Mouse (Mus musculus): ENCODE data around the gene A630095N17Rik.

A630095N17Rik gene

GRCm38 (mm10) chr1:75214442-75214841 is 17.5 kb downstream of the A630095N17Rik start:
- no peak for DNase-seq (ENCODE audit: low read depth)

- no peak for DNase-seq (ENCODE audit: low read depth)
Observed at GRCm38 (mm10) chr1:75213096-75213495, 18.8 kb downstream of the A630095N17Rik start.

GRCm38 (mm10) chr1:75212542-75212941 is 19.4 kb downstream of the A630095N17Rik start:
- DNase-seq (ENCODE audit: low read depth) = no peak

- no peak for DNase-seq (ENCODE audit: low read depth)
Observed at GRCm38 (mm10) chr1:75211141-75211708, 20.7 kb downstream of the A630095N17Rik start.

GRCm38 (mm10) chr1:75210136-75211087 is 21.5 kb downstream of the A630095N17Rik start, which contains the start of the genes Glb1l and Stk16:
TSS of gene Glb1l (minus strand) at chr1:75210813.
TSS of gene Stk16 (plus strand) at chr1:75210838.
- DNase-seq (ENCODE audit: low read depth) = peak; percentile 99

- DNase-seq (ENCODE audit: low read depth) = peak; percentile 86
Observed at GRCm38 (mm10) chr1:75208967-75209678, 22.8 kb downstream of the A630095N17Rik start.

- no peak for DNase-seq (ENCODE audit: low read depth)
Observed at GRCm38 (mm10) chr1:75201236-75201635, 30.7 kb downstream of the A630095N17Rik start.

- peak; percentile 73 for DNase-seq (ENCODE audit: low read depth)
Observed at GRCm38 (mm10) chr1:75192452-75192851, 39.5 kb downstream of the A630095N17Rik start.

- peak; percentile 98 for DNase-seq (ENCODE audit: low read depth)
Observed at GRCm38 (mm10) chr1:75191622-75192402, 40.1 kb downstream of the A630095N17Rik start, which contains the start of the genes Ankzf1 and Atg9a. TSS of gene Ankzf1 (plus strand) at chr1:75192151. TSS of gene Atg9a (minus strand) at chr1:75192196.

GRCm38 (mm10) chr1:75191258-75191621 is 40.7 kb downstream of the A630095N17Rik start:
- DNase-seq (ENCODE audit: low read depth) = no peak

GRCm38 (mm10) chr1:75190577-75190976 is 41.3 kb downstream of the A630095N17Rik start:
- DNase-seq (ENCODE audit: low read depth) = no peak

- no peak for DNase-seq (ENCODE audit: low read depth)
Observed at GRCm38 (mm10) chr1:75187914-75188483, 43.9 kb downstream of the A630095N17Rik start.

GRCm38 (mm10) chr1:75187126-75187525 is 44.8 kb downstream of the A630095N17Rik start:
- no peak for DNase-seq (ENCODE audit: low read depth)

- no peak for DNase-seq (ENCODE audit: low read depth)
Observed at GRCm38 (mm10) chr1:75185495-75185894, 46.4 kb downstream of the A630095N17Rik start.

- DNase-seq (ENCODE audit: low read depth) = no peak
Observed at GRCm38 (mm10) chr1:75182160-75182559, 49.7 kb downstream of the A630095N17Rik start.

- DNase-seq (ENCODE audit: low read depth) = no peak
Observed at GRCm38 (mm10) chr1:75181377-75181870, 50.5 kb downstream of the A630095N17Rik start.

GRCm38 (mm10) chr1:75180741-75181140 is 51.2 kb downstream of the A630095N17Rik start:
- no peak for DNase-seq (ENCODE audit: low read depth)

GRCm38 (mm10) chr1:75180105-75180590 is 51.8 kb downstream of the A630095N17Rik start, which contains the start of gene Abcb6:
TSS of gene Abcb6 (minus strand) at chr1:75180392.
- DNase-seq (ENCODE audit: low read depth) = peak; percentile 91

GRCm38 (mm10) chr1:75179334-75180104 is 52.4 kb downstream of the A630095N17Rik start:
- peak; percentile 60 for DNase-seq (ENCODE audit: low read depth)
